Mouse (Mus musculus) C2C12 (cell line): ENCODE measurements around the gene Ripor3. TPM values are rescaled to one million over a fixed set of nuclear protein-coding genes. Genes with fewer than 3 reads are reported as not detected.

Experiments
- H3K27me3 ChIP-seq: one replicate; pipeline ENCODE4 v1.6.1; 2011; ENCODE audit not compliant: control insufficient read depth, insufficient read depth, insufficient read length
- H3K36me3 ChIP-seq: one replicate; pipeline ENCODE4 v1.6.1; 2011; ENCODE audit not compliant: control insufficient read depth, insufficient read depth
- H3K4me3 ChIP-seq: one replicate; pipeline ENCODE4 v1.5.1; 2011; ENCODE audit warnings: mild to moderate bottlenecking, control low read depth; ENCODE audit not compliant: poor library complexity, insufficient read depth, severe bottlenecking
- H3K79me2 ChIP-seq: one replicate; pipeline ENCODE4 v1.6.1; 2011; ENCODE audit not compliant: control insufficient read depth, insufficient read depth
- H3K79me3 ChIP-seq: one replicate; pipeline ENCODE4 v1.6.1; 2011; ENCODE audit warnings: low read depth, control low read depth
- H3ac ChIP-seq: one replicate; pipeline ENCODE3; 2011; ENCODE audit warnings: low read depth; ENCODE audit not compliant: control insufficient read depth, insufficient read length
- CEBPB ChIP-seq: IDR thresholded peaks from one replicate; pipeline ENCODE4 v1.6.1; 2011; ENCODE audit warnings: low read depth, mild to moderate bottlenecking, control low read depth, moderate library complexity
- CTCF ChIP-seq: IDR thresholded peaks from one replicate; pipeline ENCODE4 v1.5.1; 2011; ENCODE audit not compliant: control insufficient read depth, insufficient read depth, insufficient read length
- FOSL1 ChIP-seq: IDR thresholded peaks from one replicate; pipeline ENCODE4 v1.8.0; 2011; ENCODE audit warnings: mild to moderate bottlenecking, low read length; ENCODE audit not compliant: poor library complexity, insufficient read depth, severe bottlenecking
- MAX ChIP-seq: IDR thresholded peaks from one replicate; pipeline ENCODE4 v1.6.1; 2011; ENCODE audit warnings: mild to moderate bottlenecking, control low read depth
- MYOD1 ChIP-seq: IDR thresholded peaks from one replicate; pipeline ENCODE4 v1.6.1; 2011; ENCODE audit warnings: low read depth; ENCODE audit not compliant: control insufficient read depth, insufficient read length
- MYOG ChIP-seq: IDR thresholded peaks from one replicate; pipeline ENCODE4 v1.6.1; 2011; ENCODE audit not compliant: control insufficient read depth, insufficient read length; ENCODE audit errors: extremely low read depth
- USF1 ChIP-seq: IDR thresholded peaks from one replicate; pipeline ENCODE4 v1.6.1; 2011; ENCODE audit warnings: low read depth, mild to moderate bottlenecking, control low read depth, moderate library complexity
- polyA plus RNA-seq: library from polyadenylated mRNA; unstranded; fragments of >200 nt; fragmentation: generic; extraction: Trizol; gene quantifications from one replicate; pipeline ENCODE4 v1.2.1, GENCODE M21; 2012; ENCODE audit warnings: missing spikeins

The Ripor3 gene
- polyA plus RNA-seq, 1 experiment, result 0.04 TPM

GRCm38 (mm10) chr2:168005616-168006015 is 4.8 kb downstream of the Ripor3 start:
- no peaks in the 10 kb centered on the region for H3K79me3 ChIP-seq
- no peak for TF ChIP-seq CEBPB
- TF ChIP-seq MYOG, result no peak
- TF ChIP-seq MYOD1, result no peak
- no peak for TF ChIP-seq USF1
- TF ChIP-seq CTCF, result no peak
- TF ChIP-seq FOSL1, result no peak
- no peak for TF ChIP-seq MAX

GRCm38 (mm10) chr2:168005005-168005404 is 5.4 kb downstream of the Ripor3 start:
- H3K36me3 ChIP-seq, result no peaks in the 10 kb centered on the region
- H3K79me2 ChIP-seq, result no peaks in the 10 kb centered on the region
- TF ChIP-seq MAX (no peak), FOSL1 (no peak), MYOD1 (no peak), MYOG (no peak)
- H3K4me3 ChIP-seq, result no peak overlapping the region
- no peak overlapping the region for H3ac ChIP-seq
- H3K79me3 ChIP-seq, result no peaks in the 10 kb centered on the region
- H3K27me3 ChIP-seq, result no peaks in the 10 kb centered on the region

More at GRCm38 (mm10) chr2:168005616-168006015, 4.8 kb downstream of the Ripor3 start:
- Histone ChIP-seq H3K27me3 (no peaks in the 10 kb centered on the region), H3K36me3 (no peaks in the 10 kb centered on the region), H3K4me3 (no peak overlapping the region), H3K79me2 (no peaks in the 10 kb centered on the region), H3ac (no peak overlapping the region)

- Histone ChIP-seq H3K79me3 (no peaks in the 10 kb centered on the region), H3K27me3 (no peaks in the 10 kb centered on the region), H3K4me3 (no peak overlapping the region), H3ac (no peak overlapping the region), H3K36me3 (no peaks in the 10 kb centered on the region), H3K79me2 (no peaks in the 10 kb centered on the region)
- no peak for TF ChIP-seq USF1
- no peak for TF ChIP-seq MYOD1
- TF ChIP-seq MYOG, result no peak
- no peak for TF ChIP-seq FOSL1
- no peak for TF ChIP-seq CTCF
- TF ChIP-seq MAX, result no peak
- no peak for TF ChIP-seq CEBPB
Measured at GRCm38 (mm10) chr2:168004369-168004768, 6.0 kb downstream of the Ripor3 start.

GRCm38 (mm10) chr2:168003431-168003830 is 7.0 kb downstream of the Ripor3 start:
- H3K4me3 ChIP-seq, result no peak overlapping the region
- H3ac ChIP-seq, result no peak overlapping the region
- no peaks in the 10 kb centered on the region for H3K36me3 ChIP-seq
- no peaks in the 10 kb centered on the region for H3K27me3 ChIP-seq
- TF ChIP-seq MAX (peak; percentile 33), CTCF (no peak)
- H3K79me3 ChIP-seq, result no peaks in the 10 kb centered on the region
- no peaks in the 10 kb centered on the region for H3K79me2 ChIP-seq

GRCm38 (mm10) chr2:168002884-168003283 is 7.5 kb downstream of the Ripor3 start:
- H3K79me3 ChIP-seq, result no peaks in the 10 kb centered on the region
- H3K4me3 ChIP-seq, result no peak overlapping the region
- H3K27me3 ChIP-seq, result no peaks in the 10 kb centered on the region
- H3K36me3 ChIP-seq, result no peaks in the 10 kb centered on the region
- H3K79me2 ChIP-seq, result no peaks in the 10 kb centered on the region
- TF ChIP-seq MYOD1, result no peak
- no peak for TF ChIP-seq MAX
- TF ChIP-seq MYOG, result no peak
- TF ChIP-seq USF1, result no peak
- TF ChIP-seq CEBPB, result no peak
- no peak for TF ChIP-seq CTCF
- H3ac ChIP-seq, result no peak overlapping the region

GRCm38 (mm10) chr2:168002188-168002587 is 8.2 kb downstream of the Ripor3 start:
- no peaks in the 10 kb centered on the region for H3K27me3 ChIP-seq

More at GRCm38 (mm10) chr2:168002188-168002587, 8.2 kb downstream of the Ripor3 start:
- TF ChIP-seq MYOG, result no peak
- no peak for TF ChIP-seq CTCF
- TF ChIP-seq MYOD1, result no peak
- TF ChIP-seq USF1, result no peak
- no peak for TF ChIP-seq FOSL1
- TF ChIP-seq CEBPB, result no peak
- no peak for TF ChIP-seq MAX
- Histone ChIP-seq H3ac (no peak overlapping the region), H3K36me3 (no peaks in the 10 kb centered on the region), H3K4me3 (no peak overlapping the region), H3K79me3 (no peaks in the 10 kb centered on the region), H3K79me2 (no peaks in the 10 kb centered on the region)
